Mouse (Mus musculus): ENCODE measurements around the gene Gpr156. TPM values are rescaled to one million over a fixed set of nuclear protein-coding genes. Genes with fewer than 3 reads are reported as not detected.

Gpr156 gene
- polyA plus RNA-seq (2012; rRNA removed): 0.77 and 0.78 TPM in 2 replicates
- 0.59 and 0.88 TPM in 2 replicates for polyA plus RNA-seq (2014; fragmentation: Nextera tagmentation; extraction: Ambion mirVana)

- H3K27me3 ChIP-seq (ENCODE audit: control insufficient read depth, insufficient read depth, low read length): 0 out of 2 replicates have a peak, but pooled peaks cover 4% of the 10 kb centered on the region
- TF ChIP-seq POLR2A (IDR thresholded peaks at IDR 0.05; ENCODE audit: borderline replicate concordance, extremely low read depth, insufficient read depth, insufficient read length): no peak
- peak within 1 kb of the TSS; percentile 93 for H3K4me2 ChIP-seq (replicated peaks; ENCODE audit: low read depth, low read length, severe bottlenecking)
- H3K27ac ChIP-seq (replicated peaks; ENCODE audit: low read depth, low read length): no peak within 1 kb of the TSS
- ATAC-seq (ENCODE audit: low FRiP score, low read depth): peak; percentile 73
- peak within 1 kb of the TSS; percentile 51 for H3K4me3 ChIP-seq (replicated peaks; ENCODE audit: low read length)
- no peaks in the 10 kb centered on the region for H3K36me3 ChIP-seq (ENCODE audit: control insufficient read depth, insufficient read depth, low read length)
- H3K9me3 ChIP-seq (ENCODE audit: control insufficient read depth, low read length): no peaks in the 10 kb centered on the region
- peak within 1 kb of the TSS; percentile 60 for H3K9ac ChIP-seq (ENCODE audit: low read depth, low read length, severe bottlenecking)
- H3K4me1 ChIP-seq (ENCODE audit: control insufficient read depth, insufficient read depth, low read length): 0 out of 2 replicates have a peak, but pooled peaks cover 2% of the 10 kb centered on the region
- DNase-seq (ENCODE audit: low spot score): no peak
- 5% methylated on average over 36 of the region's 53 CpGs for whole genome bisulfite sequencing
Measured at GRCm38 (mm10) chr16:37916138-37916817, at the start of gene Gpr156. Gpr156 (plus strand) TSS chr16:37916496.

GRCm38 (mm10) chr16:37867791-37868505, 48.3 kb upstream of the Gpr156 start, which contains the start of gene Lrrc58:
Lrrc58 (plus strand) TSS chr16:37868389.
- peak; percentile 82; the same call in 1 of the 2 replicates for TF ChIP-seq POLR2A (IDR thresholded peaks at IDR 0.05; ENCODE audit: borderline replicate concordance, extremely low read depth, insufficient read depth, insufficient read length)
- H3K36me3 ChIP-seq (ENCODE audit: control insufficient read depth, insufficient read depth, low read length): 0 out of 2 replicates have a peak, but pooled peaks cover 5% of the 10 kb centered on the region

GRCm38 (mm10) chr16:37868506-37869469, 47.5 kb upstream of the Gpr156 start:
- under 1% methylated on average over 49 of the region's 87 CpGs for WGBS
- peak; percentile 69 for DNase-seq (ENCODE audit: low spot score)
- peak overlapping the region; percentile 73 for H3K4me2 ChIP-seq (replicated peaks; ENCODE audit: low read depth, low read length, severe bottlenecking)
- ATAC-seq (ENCODE audit: low FRiP score, low read depth): peak; percentile 78
- peak overlapping the region; percentile 97 for H3K4me3 ChIP-seq (replicated peaks; ENCODE audit: low read length)
- peaks cover 14% of the 10 kb centered on the region; the same call in 1 of the 2 replicates for H3K4me1 ChIP-seq (ENCODE audit: control insufficient read depth, insufficient read depth, low read length)
- no peak for TF ChIP-seq POLR2A (IDR thresholded peaks at IDR 0.05; ENCODE audit: borderline replicate concordance, extremely low read depth, insufficient read depth, insufficient read length)
- H3K27me3 ChIP-seq (ENCODE audit: control insufficient read depth, insufficient read depth, low read length): no peaks in the 10 kb centered on the region
- H3K9me3 ChIP-seq (ENCODE audit: control insufficient read depth, low read length): no peaks in the 10 kb centered on the region
- H3K36me3 ChIP-seq (ENCODE audit: control insufficient read depth, insufficient read depth, low read length): 0 out of 2 replicates have a peak, but pooled peaks cover 5% of the 10 kb centered on the region
- peak overlapping the region; percentile 97 for H3K9ac ChIP-seq (ENCODE audit: low read depth, low read length, severe bottlenecking)
- H3K27ac ChIP-seq (replicated peaks; ENCODE audit: low read depth, low read length): peak overlapping the region; percentile 99

More at GRCm38 (mm10) chr16:37867791-37868505, 48.3 kb upstream of the Gpr156 start, which contains the start of gene Lrrc58:
- H3K9me3 ChIP-seq (ENCODE audit: control insufficient read depth, low read length): no peaks in the 10 kb centered on the region
- WGBS: 2% methylated on average over 58 of the region's 86 CpGs
- peaks cover 14% of the 10 kb centered on the region; the same call in 1 of the 2 replicates for H3K4me1 ChIP-seq (ENCODE audit: control insufficient read depth, insufficient read depth, low read length)
- peak within 1 kb of the TSS; percentile 97 for H3K9ac ChIP-seq (ENCODE audit: low read depth, low read length, severe bottlenecking)
- DNase-seq (ENCODE audit: low spot score) (peak; percentile 76), ATAC-seq (ENCODE audit: low FRiP score, low read depth) (peak; percentile 94)
- H3K4me3 ChIP-seq (replicated peaks; ENCODE audit: low read length): peak within 1 kb of the TSS; percentile 97
- H3K27ac ChIP-seq (replicated peaks; ENCODE audit: low read depth, low read length): peak within 1 kb of the TSS; percentile 99
- H3K4me2 ChIP-seq (replicated peaks; ENCODE audit: low read depth, low read length, severe bottlenecking): peak within 1 kb of the TSS; percentile 73
- H3K27me3 ChIP-seq (ENCODE audit: control insufficient read depth, insufficient read depth, low read length): no peaks in the 10 kb centered on the region

GRCm38 (mm10) chr16:37869470-37870231, 46.6 kb upstream of the Gpr156 start:
- peak overlapping the region; percentile 99 for H3K27ac ChIP-seq (replicated peaks; ENCODE audit: low read depth, low read length)
- peak overlapping the region; percentile 97 for H3K4me3 ChIP-seq (replicated peaks; ENCODE audit: low read length)
- H3K4me1 ChIP-seq (ENCODE audit: control insufficient read depth, insufficient read depth, low read length): peaks cover 14% of the 10 kb centered on the region; the same call in 1 of the 2 replicates
- WGBS: 32% methylated on average over 4 of the region's 4 CpGs
- TF ChIP-seq POLR2A (IDR thresholded peaks at IDR 0.05; ENCODE audit: borderline replicate concordance, extremely low read depth, insufficient read depth, insufficient read length): no peak
- no peaks in the 10 kb centered on the region for H3K27me3 ChIP-seq (ENCODE audit: control insufficient read depth, insufficient read depth, low read length)
- no peak for ATAC-seq (ENCODE audit: low FRiP score, low read depth)
- no peaks in the 10 kb centered on the region for H3K9me3 ChIP-seq (ENCODE audit: control insufficient read depth, low read length)
- peak overlapping the region; percentile 97 for H3K9ac ChIP-seq (ENCODE audit: low read depth, low read length, severe bottlenecking)
- 0 out of 2 replicates have a peak, but pooled peaks cover 5% of the 10 kb centered on the region for H3K36me3 ChIP-seq (ENCODE audit: control insufficient read depth, insufficient read depth, low read length)
- DNase-seq (ENCODE audit: low spot score): no peak
- H3K4me2 ChIP-seq (replicated peaks; ENCODE audit: low read depth, low read length, severe bottlenecking): peak overlapping the region; percentile 73
